Mouse (Mus musculus): Measurements from ENCODE around the gene Cdh13.

DNA sequence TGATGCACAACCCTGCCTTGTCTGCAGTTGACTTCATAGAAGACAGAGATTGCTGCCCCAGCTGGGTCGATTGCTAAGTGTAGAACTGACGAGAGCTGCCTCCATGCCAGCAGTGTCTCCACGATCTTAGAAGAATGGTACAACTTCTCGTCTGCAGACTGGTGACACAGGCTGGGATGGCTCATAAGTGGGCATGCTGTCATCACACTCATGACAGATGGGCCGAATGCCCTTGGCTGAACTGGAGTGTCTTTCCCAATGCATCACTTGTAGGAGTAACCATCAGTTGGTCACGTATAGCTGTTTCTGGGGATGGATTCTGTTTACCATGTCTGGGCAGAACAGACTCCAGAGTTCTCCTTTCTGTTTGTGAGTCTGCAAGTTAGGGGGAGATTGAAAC, 392.7 kb downstream of the Cdh13 start:
- TF ChIP-seq CTCF (IDR thresholded peaks at IDR 0.05; ENCODE audit: control insufficient read depth, insufficient read depth, insufficient read length) (no peak), FOSL1 (IDR thresholded peaks at IDR 0.05; ENCODE audit: insufficient read depth, low read length, poor library complexity, severe bottlenecking) (no peak), USF1 (IDR thresholded peaks at IDR 0.05; ENCODE audit: low read depth) (no peak)
